Mouse (Mus musculus): ENCODE results near the gene Pttg1. TPM values are rescaled to one million over a fixed set of nuclear protein-coding genes. Genes with fewer than 3 reads are reported as not detected.

The Pttg1 gene
- polyA plus RNA-seq, 1 experiment from 2014 or later, result 180 TPM

DNA sequence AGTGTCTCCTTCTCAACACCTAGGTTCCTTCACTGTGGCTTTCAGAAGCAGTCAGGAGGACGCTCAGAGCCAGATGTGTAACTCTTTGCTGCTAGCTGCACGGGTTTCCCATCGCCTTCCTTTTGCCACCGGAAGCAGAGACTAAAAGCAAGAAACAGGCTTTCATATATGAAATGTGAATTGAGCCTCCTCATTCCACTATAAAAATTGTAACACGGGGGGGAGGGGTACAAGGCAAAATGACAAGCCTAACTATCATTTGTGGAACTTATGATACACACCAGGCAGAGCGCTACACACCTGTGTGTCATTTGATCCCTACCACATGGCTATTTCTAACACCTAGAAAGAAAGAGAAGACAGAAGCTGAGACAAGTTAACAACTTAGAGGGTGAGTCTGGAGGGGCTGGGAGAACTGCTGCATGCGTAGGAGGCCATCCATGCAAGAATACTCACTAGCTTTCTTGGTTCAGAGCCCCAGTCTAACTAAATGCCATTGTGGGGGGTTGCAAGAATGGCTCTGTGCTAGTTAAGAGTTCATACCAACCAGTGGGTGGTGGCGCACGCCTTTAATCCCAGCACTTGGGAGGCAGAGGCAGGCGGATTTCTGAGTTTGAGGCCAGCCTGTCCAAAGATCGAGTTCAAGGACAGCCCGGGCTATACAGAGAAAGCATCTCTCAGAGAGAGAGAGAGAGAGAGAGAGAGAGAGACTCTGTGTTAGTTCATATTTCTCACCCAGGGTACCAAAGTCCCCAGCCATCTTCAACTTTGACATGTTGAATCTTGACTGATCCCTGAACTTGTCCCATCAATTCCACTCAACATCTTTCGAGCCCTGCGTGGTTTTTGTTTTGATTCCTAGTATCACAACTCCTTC lies 38.8 kb downstream of the Pttg1 start:
- Histone ChIP-seq H3K27me3 (ENCODE audit: insufficient read depth, low read length) (no peaks in the 10 kb centered on the region), H3K9ac (ENCODE audit: low read depth, low read length) (no peak overlapping the region), H3K4me1 (replicated peaks; ENCODE audit: insufficient read depth, low read length) (no peaks in the 10 kb centered on the region), H3K36me3 (ENCODE audit: insufficient read depth, low read length) (no peaks in the 10 kb centered on the region), H3K9me3 (replicated peaks; ENCODE audit: low read length) (no peaks in the 10 kb centered on the region), H3K4me3 (replicated peaks; ENCODE audit: low read depth, low read length) (no peak overlapping the region), H3K27ac (no peak overlapping the region), H3K4me2 (ENCODE audit: low read length) (no peak overlapping the region)
- TF ChIP-seq CTCF (IDR thresholded peaks at IDR 0.05; ENCODE audit: low read depth), result no peak
- no peak for ATAC-seq (replicated peaks; ENCODE audit: low FRiP score, low read depth)
- no peak for DNase-seq (ENCODE audit: low spot score)
- WGBS, result 85% methylated on average over 14 of the region's 14 CpGs

GRCm38 (mm10) chr11:43385716-43386115 lies 40.3 kb downstream of the Pttg1 start:
- no peaks in the 10 kb centered on the region for H3K36me3 ChIP-seq (ENCODE audit: insufficient read depth, low read length)
- H3K4me3 ChIP-seq (replicated peaks; ENCODE audit: low read depth, low read length), result peak overlapping the region; percentile 28
- no peaks in the 10 kb centered on the region for H3K9me3 ChIP-seq (replicated peaks; ENCODE audit: low read length)
- DNase-seq (ENCODE audit: low spot score), result peak; percentile 36
- no peak for ATAC-seq (replicated peaks; ENCODE audit: low FRiP score, low read depth)
- WGBS, result 6% methylated on average over 8 of the region's 8 CpGs
- no peaks in the 10 kb centered on the region for H3K27me3 ChIP-seq (ENCODE audit: insufficient read depth, low read length)
- H3K9ac ChIP-seq (ENCODE audit: low read depth, low read length), result peak overlapping the region; percentile 41
- H3K27ac ChIP-seq, result no peak overlapping the region
- TF ChIP-seq CTCF (IDR thresholded peaks at IDR 0.05; ENCODE audit: low read depth), result no peak
- H3K4me2 ChIP-seq (ENCODE audit: low read length), result peak overlapping the region; percentile 58
- no peaks in the 10 kb centered on the region for H3K4me1 ChIP-seq (replicated peaks; ENCODE audit: insufficient read depth, low read length)

DNA sequence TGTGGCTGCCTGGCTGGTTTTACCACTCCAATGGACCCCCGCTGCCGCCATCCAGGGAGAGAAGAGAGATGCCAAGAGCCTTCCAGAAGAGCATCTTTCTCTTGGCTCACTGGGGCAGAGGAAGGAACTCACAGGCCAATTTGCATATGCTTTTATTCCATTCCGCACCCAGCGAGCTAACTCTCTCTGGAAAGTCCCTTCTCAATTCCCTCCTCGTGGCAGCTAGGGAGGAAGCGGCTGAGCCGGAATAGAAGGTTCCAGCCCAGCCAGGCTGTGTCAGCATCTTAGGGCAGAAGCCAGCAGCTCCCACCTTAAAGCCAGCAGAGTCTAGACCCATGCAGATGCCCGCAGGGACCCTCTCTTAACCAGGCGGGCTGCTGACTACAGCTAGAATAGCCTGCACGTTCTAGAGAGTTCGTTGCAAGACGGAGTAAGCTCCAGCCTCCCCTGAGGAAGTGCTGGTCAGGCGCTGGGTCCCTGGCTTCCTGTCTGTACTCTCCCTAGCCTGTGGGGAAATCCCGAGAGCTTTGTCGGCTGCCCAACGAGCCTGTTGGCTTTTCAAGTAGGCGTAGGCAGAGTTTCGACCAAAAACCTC lies 40.9 kb downstream of the Pttg1 start:
- no peaks in the 10 kb centered on the region for H3K36me3 ChIP-seq (ENCODE audit: insufficient read depth, low read length)
- peak overlapping the region; percentile 28 for H3K4me3 ChIP-seq (replicated peaks; ENCODE audit: low read depth, low read length)
- ATAC-seq (replicated peaks; ENCODE audit: low FRiP score, low read depth) (peak; percentile 76; the same call in 1 of the 2 replicates), DNase-seq (ENCODE audit: low spot score) (peak; percentile 84)
- no peaks in the 10 kb centered on the region for H3K27me3 ChIP-seq (ENCODE audit: insufficient read depth, low read length)
- 2% methylated on average over 18 of the region's 18 CpGs for WGBS
- H3K27ac ChIP-seq, result peak overlapping the region; percentile 38
- H3K4me2 ChIP-seq (ENCODE audit: low read length), result peak overlapping the region; percentile 58
- no peak for TF ChIP-seq CTCF (IDR thresholded peaks at IDR 0.05; ENCODE audit: low read depth)
- no peaks in the 10 kb centered on the region for H3K4me1 ChIP-seq (replicated peaks; ENCODE audit: insufficient read depth, low read length)
- H3K9me3 ChIP-seq (replicated peaks; ENCODE audit: low read length), result no peaks in the 10 kb centered on the region
- peak overlapping the region; percentile 41 for H3K9ac ChIP-seq (ENCODE audit: low read depth, low read length)

DNA sequence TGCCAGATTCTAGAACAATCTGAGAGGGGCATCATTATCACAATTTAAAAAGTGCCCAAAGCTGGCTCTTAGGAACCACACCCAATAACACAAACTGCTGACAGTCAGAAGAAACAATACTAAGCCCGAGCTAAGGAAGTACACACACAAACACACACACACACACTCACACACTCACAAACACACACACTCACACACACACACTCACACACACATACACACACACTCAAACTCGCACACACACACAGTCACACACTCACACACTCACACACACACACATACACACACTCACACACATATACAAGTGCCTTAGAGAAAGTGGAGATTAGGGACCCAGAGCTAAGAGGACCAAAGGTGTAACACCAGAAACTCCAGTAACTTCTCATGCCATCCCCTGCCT lies 42.5 kb downstream of the Pttg1 start:
- Histone ChIP-seq H3K4me2 (ENCODE audit: low read length) (no peak overlapping the region), H3K4me3 (replicated peaks; ENCODE audit: low read depth, low read length) (no peak overlapping the region), H3K27ac (no peak overlapping the region), H3K9me3 (replicated peaks; ENCODE audit: low read length) (no peaks in the 10 kb centered on the region), H3K4me1 (replicated peaks; ENCODE audit: insufficient read depth, low read length) (no peaks in the 10 kb centered on the region), H3K9ac (ENCODE audit: low read depth, low read length) (no peak overlapping the region), H3K36me3 (ENCODE audit: insufficient read depth, low read length) (no peaks in the 10 kb centered on the region), H3K27me3 (ENCODE audit: insufficient read depth, low read length) (no peaks in the 10 kb centered on the region)
- no peak for TF ChIP-seq CTCF (IDR thresholded peaks at IDR 0.05; ENCODE audit: low read depth)
- DNase-seq (ENCODE audit: low spot score) (no peak), ATAC-seq (replicated peaks; ENCODE audit: low FRiP score, low read depth) (no peak)
- WGBS, result 67% methylated on average over 2 of the region's 2 CpGs

GRCm38 (mm10) chr11:43380901-43381300 lies 45.1 kb downstream of the Pttg1 start:
- no peaks in the 10 kb centered on the region for H3K4me1 ChIP-seq (replicated peaks; ENCODE audit: insufficient read depth, low read length)
- H3K27ac ChIP-seq, result no peak overlapping the region
- no peaks in the 10 kb centered on the region for H3K36me3 ChIP-seq (ENCODE audit: insufficient read depth, low read length)
- 90% methylated on average over 7 of the region's 7 CpGs for WGBS
- no peak overlapping the region for H3K9ac ChIP-seq (ENCODE audit: low read depth, low read length)
- H3K4me2 ChIP-seq (ENCODE audit: low read length), result no peak overlapping the region
- no peak for TF ChIP-seq CTCF (IDR thresholded peaks at IDR 0.05; ENCODE audit: low read depth)
- DNase-seq (ENCODE audit: low spot score), result no peak
- no peaks in the 10 kb centered on the region for H3K9me3 ChIP-seq (replicated peaks; ENCODE audit: low read length)
- no peaks in the 10 kb centered on the region for H3K27me3 ChIP-seq (ENCODE audit: insufficient read depth, low read length)
- no peak overlapping the region for H3K4me3 ChIP-seq (replicated peaks; ENCODE audit: low read depth, low read length)
- ATAC-seq (replicated peaks; ENCODE audit: low FRiP score, low read depth), result no peak

DNA sequence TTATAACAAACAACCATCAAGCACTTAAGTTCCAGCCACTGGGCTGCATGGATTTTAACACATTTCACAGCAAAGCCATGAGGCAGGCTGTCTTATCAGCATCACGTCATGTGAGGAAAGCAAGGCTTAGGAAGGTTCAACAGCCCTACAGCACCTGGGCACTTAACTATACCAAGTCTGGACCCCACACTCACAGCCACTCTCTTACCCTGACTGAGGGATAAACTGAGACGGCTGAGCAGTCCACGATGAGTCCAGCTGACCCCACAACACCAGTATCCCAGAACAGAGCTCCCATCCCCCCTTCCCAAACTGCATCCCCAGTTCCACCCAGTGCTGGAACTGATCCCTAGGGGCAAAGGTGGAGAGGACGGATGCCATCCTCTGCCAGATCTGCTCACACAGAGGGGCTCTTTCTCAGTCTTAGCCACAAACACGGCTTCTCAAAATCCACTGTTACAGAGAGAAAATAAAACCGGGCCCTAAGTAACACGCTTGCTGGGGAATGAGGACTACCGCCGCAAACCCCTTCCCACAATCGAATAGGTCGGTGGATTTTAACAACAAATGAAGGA lies 46.1 kb downstream of the Pttg1 start:
- no peaks in the 10 kb centered on the region for H3K36me3 ChIP-seq (ENCODE audit: insufficient read depth, low read length)
- ATAC-seq (replicated peaks; ENCODE audit: low FRiP score, low read depth) (no peak), DNase-seq (ENCODE audit: low spot score) (no peak)
- 85% methylated on average over 11 of the region's 11 CpGs for WGBS
- H3K4me3 ChIP-seq (replicated peaks; ENCODE audit: low read depth, low read length), result no peak overlapping the region
- H3K9ac ChIP-seq (ENCODE audit: low read depth, low read length), result no peak overlapping the region
- H3K4me2 ChIP-seq (ENCODE audit: low read length), result no peak overlapping the region
- H3K27ac ChIP-seq, result no peak overlapping the region
- TF ChIP-seq CTCF (IDR thresholded peaks at IDR 0.05; ENCODE audit: low read depth), result no peak
- no peaks in the 10 kb centered on the region for H3K27me3 ChIP-seq (ENCODE audit: insufficient read depth, low read length)
- no peaks in the 10 kb centered on the region for H3K9me3 ChIP-seq (replicated peaks; ENCODE audit: low read length)
- H3K4me1 ChIP-seq (replicated peaks; ENCODE audit: insufficient read depth, low read length), result no peaks in the 10 kb centered on the region
